Mouse (Mus musculus) stomach, embryonic 16.5 days (tissue): ENCODE data around the gene Gm11172. TPM values are rescaled to one million over a fixed set of nuclear protein-coding genes. Genes with fewer than 3 reads are reported as not detected.

Experiments
- ATAC-seq: fragments of 200-750 bp; cut with Nextera tagmentation; 2 replicates; pipeline ENCODE4 v1.8.0; 2017; ENCODE audit warnings: moderate number of reproducible peaks, moderate TSS enrichment; ENCODE audit not compliant: insufficient read depth, low FRiP score
- H3K27ac ChIP-seq: fragments of 300-500 bp; sonication (generic); 2 replicates; pipeline ENCODE4 v1.5.1; 2014; ENCODE audit warnings: low read length
- H3K27me3 ChIP-seq: fragments of 300-500 bp; sonication (generic); 2 replicates; pipeline ENCODE4 v1.6.1; 2014; ENCODE audit warnings: low read length, control low read depth, mixed read lengths; ENCODE audit not compliant: control insufficient read depth, insufficient read depth
- H3K36me3 ChIP-seq: fragments of 300-500 bp; sonication (generic); 2 replicates; pipeline ENCODE4 v1.6.1; 2014; ENCODE audit warnings: low read length; ENCODE audit not compliant: control insufficient read depth, insufficient read depth
- H3K4me1 ChIP-seq: fragments of 300-500 bp; sonication (generic); 2 replicates; pipeline ENCODE4 v1.6.1; 2014; ENCODE audit warnings: low read length, control low read depth, mixed read lengths; ENCODE audit not compliant: control insufficient read depth, insufficient read depth
- H3K4me2 ChIP-seq: fragments of 300-500 bp; sonication (generic); 2 replicates; pipeline ENCODE4 v1.6.1; 2014; ENCODE audit warnings: low read depth, low read length, mixed read lengths
- H3K4me3 ChIP-seq: fragments of 300-500 bp; sonication (generic); replicated peaks from 2 replicates; pipeline ENCODE4 v1.5.1; 2014; ENCODE audit warnings: mild to moderate bottlenecking, low read length
- H3K9ac ChIP-seq: fragments of 300-500 bp; sonication (generic); 2 replicates; pipeline ENCODE4 v1.6.1; 2014; ENCODE audit warnings: low read length
- H3K9me3 ChIP-seq: fragments of 300-500 bp; sonication (generic); replicated peaks from 2 replicates; pipeline ENCODE4 v1.6.1; 2016; ENCODE audit warnings: low read length, control low read depth; ENCODE audit not compliant: control insufficient read depth
- WGBS: fragments of 180-500 bp; shearing (Covaris S2); extraction: QIAGEN DNeasy Blood & Tissue Kit; methylation state at CpG from one replicate; pipeline ENCODE4 v1.1.7; 2014; 5-methylcytosine and 5-hydroxymethylcytosine counted together
- polyA plus RNA-seq: library from polyadenylated mRNA; unstranded; fragments of >200 nt; fragmentation: Nextera tagmentation; extraction: Ambion mirVana; gene quantifications from 2 replicates; pipeline ENCODE4 v1.2.1, GENCODE M21; 2015

Gm11172 gene
- polyA plus RNA-seq, 1 experiment from 2014 or later: not detected

DNA sequence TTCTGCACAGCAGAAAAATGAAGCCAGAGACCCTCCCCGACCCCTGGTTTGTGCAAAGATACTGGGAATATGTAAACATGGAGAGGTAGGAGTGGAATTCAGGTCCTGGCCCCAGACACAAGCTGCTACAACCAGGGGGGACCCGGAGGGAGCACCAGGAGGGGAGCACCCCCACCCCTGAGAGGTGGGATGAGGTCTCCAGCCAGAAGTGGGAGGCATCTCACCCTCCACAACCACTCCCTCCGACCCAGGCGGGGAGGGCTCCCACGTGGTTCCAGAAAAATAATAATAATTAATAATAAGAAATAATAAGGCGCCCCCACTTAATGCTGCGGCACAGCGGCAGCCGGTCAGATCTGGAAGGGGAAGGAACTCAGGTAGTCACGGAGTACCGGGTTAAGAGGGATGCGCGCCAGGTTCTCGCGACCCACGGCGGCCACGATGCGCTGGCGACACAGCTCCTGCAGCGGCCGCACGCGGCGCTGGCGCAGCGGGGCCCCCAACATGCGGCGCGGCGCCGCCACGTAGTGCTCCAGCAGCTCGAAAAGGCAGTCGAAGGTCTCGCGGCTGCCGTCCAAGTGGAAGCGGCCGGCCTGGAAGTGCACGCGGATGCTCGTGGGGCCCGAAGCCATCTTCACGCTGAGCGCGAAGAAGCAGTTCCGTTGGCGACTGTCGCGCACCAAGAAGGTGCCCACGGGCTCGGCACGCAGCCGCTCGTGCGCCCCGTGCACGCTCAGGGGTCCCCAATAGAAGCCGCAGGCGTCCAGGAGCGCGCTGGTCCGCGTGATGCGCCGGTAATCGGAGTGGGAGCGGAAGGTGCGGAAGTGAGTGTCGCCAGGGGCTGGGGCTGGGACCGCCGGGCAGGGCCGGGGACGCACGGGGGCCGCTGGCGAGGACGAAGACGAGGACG, 28.6 kb upstream of the Gm11172 start:
- ATAC-seq: no peak; the same call in 1 of the 2 replicates
- Histone ChIP-seq H3K27me3 (no peaks in the 10 kb centered on the region), H3K4me3 (peak overlapping the region; percentile 79), H3K9ac (peak overlapping the region; percentile 91), H3K27ac (peak overlapping the region; percentile 99), H3K4me1 (peaks cover 39% of the 10 kb centered on the region), H3K9me3 (no peaks in the 10 kb centered on the region), H3K4me2 (peak overlapping the region; percentile 91), H3K36me3 (no peaks in the 10 kb centered on the region)
- WGBS: 2% methylated on average over 78 of the region's 81 CpGs

DNA sequence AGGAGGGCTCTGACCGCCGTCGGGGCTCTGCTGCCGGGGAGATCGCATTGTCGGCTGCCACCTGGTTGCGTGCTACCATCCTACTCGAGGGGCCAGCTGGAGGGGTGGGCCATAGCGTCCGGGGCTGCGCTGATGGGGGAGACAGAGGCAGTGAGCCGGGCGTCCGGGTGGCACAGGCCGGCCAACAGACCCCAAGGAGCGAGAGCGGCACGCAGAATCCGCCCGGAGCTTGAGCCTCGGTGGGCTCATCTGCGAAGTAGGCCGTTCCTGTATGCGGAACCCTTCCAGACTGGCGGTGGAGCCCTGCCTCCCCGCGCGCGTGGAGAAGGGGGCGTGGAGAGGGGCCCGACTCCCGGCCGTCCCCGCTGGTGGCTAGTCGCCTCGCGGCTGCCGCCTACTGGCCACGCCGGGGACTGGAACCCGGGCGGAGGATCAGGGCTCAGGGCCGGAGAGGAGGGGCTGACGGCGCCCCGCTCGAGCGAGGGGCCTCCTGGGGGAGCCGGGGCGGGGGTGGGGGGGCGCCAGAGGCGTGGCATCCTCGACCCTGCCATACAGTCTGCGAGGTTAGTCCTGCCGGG, 27.8 kb upstream of the Gm11172 start:
- peak overlapping the region; percentile 91 for H3K9ac ChIP-seq
- peaks cover 39% of the 10 kb centered on the region for H3K4me1 ChIP-seq
- no peaks in the 10 kb centered on the region for H3K9me3 ChIP-seq
- WGBS: under 1% methylated on average over 50 of the region's 55 CpGs
- ATAC-seq: peak; percentile 89
- no peaks in the 10 kb centered on the region for H3K27me3 ChIP-seq
- H3K4me2 ChIP-seq: peak overlapping the region; percentile 91
- no peaks in the 10 kb centered on the region for H3K36me3 ChIP-seq
- peak overlapping the region; percentile 79 for H3K4me3 ChIP-seq
- H3K27ac ChIP-seq: peak overlapping the region; percentile 99

DNA sequence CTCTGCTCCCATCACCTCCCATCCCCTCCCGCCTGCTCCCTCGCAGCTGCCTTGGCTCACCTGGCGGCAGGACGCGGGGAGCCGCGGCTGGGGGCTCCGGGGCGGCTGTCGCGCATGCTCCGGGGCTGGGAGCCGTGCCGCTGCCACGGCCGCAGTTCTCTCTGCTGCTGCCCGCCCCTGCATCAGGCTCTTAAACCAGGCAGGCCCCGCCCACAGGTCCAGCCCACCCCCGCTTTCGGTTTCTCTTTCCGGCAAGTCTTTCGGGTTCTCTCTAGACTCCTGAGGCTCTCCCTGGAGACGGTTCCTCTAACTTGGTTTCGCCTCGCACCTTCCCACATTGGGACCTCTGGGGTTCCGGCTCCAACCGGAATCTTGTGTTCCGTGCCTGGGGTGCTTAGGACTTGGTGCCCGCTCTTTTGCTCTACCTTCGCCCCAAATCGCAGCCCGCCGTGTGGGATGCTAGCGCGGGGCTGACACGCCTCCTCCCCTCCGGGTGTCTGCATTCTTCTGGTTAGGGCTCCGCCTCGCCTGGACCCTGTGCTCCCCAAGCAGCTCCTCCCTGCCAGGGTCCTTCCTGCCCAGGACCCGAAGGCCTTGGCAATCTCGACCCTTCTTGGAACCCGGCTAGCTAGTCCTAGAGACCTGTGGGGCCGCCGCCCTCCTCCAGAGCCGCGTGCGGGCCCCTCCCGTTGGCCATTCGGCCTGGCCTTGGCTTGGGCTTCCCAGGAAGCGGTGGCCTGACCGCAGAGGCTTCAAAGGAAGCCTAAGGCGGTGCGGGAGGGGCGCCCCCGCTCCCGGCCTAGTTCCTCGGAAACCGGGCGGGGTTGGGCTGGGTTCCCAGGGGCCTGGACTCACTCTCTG, 27.1 kb upstream of the Gm11172 start, which contains the start of gene Socs1:
TSS of gene Socs1 (minus strand) at position 166 of the 861 bp plus-strand sequence.
- no peaks in the 10 kb centered on the region for H3K27me3 ChIP-seq
- peak within 1 kb of the TSS; percentile 79 for H3K4me3 ChIP-seq
- peaks cover 39% of the 10 kb centered on the region for H3K4me1 ChIP-seq
- no peaks in the 10 kb centered on the region for H3K9me3 ChIP-seq
- H3K9ac ChIP-seq: peak within 1 kb of the TSS; percentile 91
- peak within 1 kb of the TSS; percentile 91 for H3K4me2 ChIP-seq
- peak; percentile 85 for ATAC-seq
- H3K36me3 ChIP-seq: no peaks in the 10 kb centered on the region
- under 1% methylated on average over 59 of the region's 59 CpGs for WGBS
- H3K27ac ChIP-seq: peak within 1 kb of the TSS; percentile 99

DNA sequence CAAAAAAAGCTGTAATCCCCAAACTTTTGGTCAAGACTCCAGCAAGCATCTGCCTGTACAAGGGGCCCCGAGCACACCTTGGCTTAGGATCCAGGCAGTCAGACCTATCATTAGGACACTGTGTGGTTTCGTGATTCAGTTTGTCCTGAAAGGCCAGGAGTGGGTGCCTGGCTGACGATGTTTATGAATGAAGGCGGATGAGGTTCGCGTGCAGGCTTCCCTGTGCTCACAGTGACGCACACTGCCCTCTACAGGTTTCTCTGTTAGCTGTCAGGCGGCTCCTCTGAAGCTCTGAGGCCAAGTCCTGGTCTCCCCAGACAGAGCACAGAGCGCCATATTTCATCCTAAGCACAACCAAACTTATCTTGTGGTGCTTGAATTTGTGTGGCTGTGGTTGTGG, 26.4 kb upstream of the Gm11172 start:
- H3K27ac ChIP-seq: peak overlapping the region; percentile 99
- 1% methylated on average over 9 of the region's 9 CpGs for WGBS
- H3K36me3 ChIP-seq: no peaks in the 10 kb centered on the region
- peak overlapping the region; percentile 79 for H3K4me3 ChIP-seq
- no peaks in the 10 kb centered on the region for H3K27me3 ChIP-seq
- peak overlapping the region; percentile 91 for H3K9ac ChIP-seq
- H3K9me3 ChIP-seq: no peaks in the 10 kb centered on the region
- H3K4me1 ChIP-seq: peaks cover 39% of the 10 kb centered on the region
- peak overlapping the region; percentile 91 for H3K4me2 ChIP-seq
- ATAC-seq: peak; percentile 28

DNA sequence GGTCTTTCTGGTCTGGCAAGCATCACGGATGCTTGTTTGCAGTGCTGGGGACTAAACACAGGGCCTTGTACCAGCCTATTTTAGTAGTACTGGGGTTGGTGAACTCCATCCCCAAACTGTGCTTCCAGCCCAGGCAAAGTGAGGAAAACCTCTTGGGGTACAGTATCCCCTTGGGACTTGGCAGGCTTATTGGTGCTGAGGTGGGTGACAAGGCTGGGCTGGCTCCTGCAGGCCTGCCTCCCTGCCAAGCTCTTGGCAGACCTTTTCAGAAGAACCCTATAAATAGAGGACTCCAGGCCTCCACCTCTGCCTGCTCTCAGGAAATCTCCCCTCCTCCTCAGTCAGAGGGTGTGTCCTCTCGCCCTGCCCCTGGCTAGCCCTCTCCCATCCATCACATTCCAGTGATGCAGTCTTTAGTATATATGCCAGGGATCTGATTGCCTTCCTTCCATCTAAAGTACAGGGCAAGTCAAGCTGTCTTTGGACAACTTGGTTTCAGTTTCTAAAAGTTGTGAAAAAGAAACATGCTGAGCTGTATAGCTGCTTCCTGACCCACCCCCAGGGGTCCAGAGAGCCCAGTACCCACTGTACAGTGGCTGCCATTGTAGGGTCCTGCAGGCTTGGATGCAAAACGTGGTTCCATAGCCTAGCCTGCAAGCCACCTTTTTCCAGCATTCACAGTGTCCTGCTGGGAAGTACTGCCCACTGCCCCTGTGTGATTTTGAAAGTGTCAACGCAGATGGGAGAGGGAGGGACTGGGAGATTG, 25.8 kb upstream of the Gm11172 start:
- Histone ChIP-seq H3K4me2 (peak overlapping the region; percentile 91; the same call in 1 of the 2 replicates), H3K4me3 (no peak overlapping the region), H3K36me3 (no peaks in the 10 kb centered on the region), H3K27ac (peak overlapping the region; percentile 99), H3K27me3 (no peaks in the 10 kb centered on the region), H3K9ac (peak overlapping the region; percentile 91; the same call in 1 of the 2 replicates), H3K9me3 (no peaks in the 10 kb centered on the region), H3K4me1 (peaks cover 32% of the 10 kb centered on the region)
- ATAC-seq: no peak
- WGBS: 52% methylated on average over 4 of the region's 4 CpGs

DNA sequence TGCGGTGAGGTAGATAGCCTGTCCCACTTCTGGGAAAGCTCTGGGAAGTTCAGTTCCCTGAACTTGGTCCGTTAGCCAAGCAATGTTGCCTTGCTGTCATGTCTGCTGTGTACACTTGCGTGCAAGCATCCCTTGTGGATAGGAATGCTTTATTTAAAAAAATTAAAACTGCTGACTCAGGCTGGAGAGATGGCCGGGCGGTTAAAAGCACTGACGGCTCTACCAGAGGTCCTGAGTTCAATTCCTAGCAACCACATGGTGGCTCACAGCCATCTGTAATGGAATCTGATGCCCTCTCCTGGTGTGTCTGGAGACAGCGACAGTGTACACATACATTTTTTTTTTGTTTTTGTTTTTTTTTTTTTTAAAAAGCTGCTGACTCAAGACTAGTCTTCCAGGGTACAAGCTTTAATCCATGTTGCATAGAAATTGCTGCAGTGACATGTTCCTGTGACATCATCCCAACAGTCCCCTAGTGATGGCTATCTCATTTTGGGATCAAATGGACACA, 25.1 kb upstream of the Gm11172 start:
- Histone ChIP-seq H3K4me1 (peaks cover 25% of the 10 kb centered on the region), H3K27ac (peak overlapping the region; percentile 99), H3K4me2 (no peak overlapping the region), H3K36me3 (no peaks in the 10 kb centered on the region), H3K9me3 (no peaks in the 10 kb centered on the region), H3K9ac (no peak overlapping the region), H3K4me3 (no peak overlapping the region), H3K27me3 (no peaks in the 10 kb centered on the region)
- 73% methylated on average over 7 of the region's 7 CpGs for WGBS
- ATAC-seq: no peak

DNA sequence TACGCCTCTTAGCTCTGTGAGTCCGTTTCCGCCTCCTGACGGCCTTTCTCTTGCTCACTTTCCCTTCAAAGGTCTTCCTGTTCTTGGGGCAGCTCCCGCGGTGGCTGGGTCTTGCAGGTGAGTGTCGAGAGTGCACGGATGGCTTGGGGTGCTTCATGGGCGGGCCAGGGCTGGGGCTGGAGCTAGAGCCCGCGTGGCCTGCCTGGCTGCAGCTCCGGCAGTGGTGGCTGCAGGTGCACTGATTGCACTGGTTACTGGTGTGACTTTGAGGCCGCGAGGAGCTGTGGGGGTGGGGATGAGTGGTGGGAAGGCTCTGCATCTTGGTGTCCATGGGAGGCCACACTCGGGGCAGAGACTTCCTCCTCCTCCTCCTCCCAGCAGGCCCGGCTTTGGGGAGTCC, 24.4 kb upstream of the Gm11172 start, which contains the start of gene Tnp2:
TSS of gene Tnp2 (minus strand) at position 390 of the 400 bp plus-strand sequence.
- Histone ChIP-seq H3K36me3 (no peaks in the 10 kb centered on the region), H3K4me2 (no peak within 1 kb of the TSS), H3K4me3 (no peak within 1 kb of the TSS), H3K27ac (no peak within 1 kb of the TSS), H3K27me3 (no peaks in the 10 kb centered on the region), H3K4me1 (peaks cover 19% of the 10 kb centered on the region), H3K9me3 (no peaks in the 10 kb centered on the region), H3K9ac (no peak within 1 kb of the TSS)
- ATAC-seq: no peak
- 55% methylated on average over 16 of the region's 16 CpGs for WGBS

DNA sequence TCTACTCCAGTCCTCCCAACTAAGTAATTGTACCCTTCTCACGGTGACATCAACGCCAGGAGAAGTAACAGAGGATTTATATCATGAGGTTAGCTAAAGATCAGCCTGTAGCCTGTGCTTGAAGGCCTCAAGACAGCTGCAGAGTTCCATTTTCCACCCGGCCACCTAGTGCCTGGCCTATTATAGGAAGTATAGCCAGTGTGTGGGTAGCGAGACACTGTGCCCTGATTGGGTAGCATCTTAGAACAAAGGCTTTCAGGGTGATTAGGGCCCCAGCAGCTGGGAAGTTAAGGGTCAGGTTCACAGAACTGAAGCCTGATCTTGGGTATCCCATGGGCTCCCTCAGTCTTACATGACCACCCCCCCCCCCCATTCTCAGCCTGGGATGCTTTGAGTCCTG, 23.8 kb upstream of the Gm11172 start:
- ATAC-seq: no peak
- Histone ChIP-seq H3K36me3 (no peaks in the 10 kb centered on the region), H3K4me3 (no peak overlapping the region), H3K27ac (no peak overlapping the region), H3K4me2 (no peak overlapping the region), H3K4me1 (peaks cover 13% of the 10 kb centered on the region), H3K27me3 (no peaks in the 10 kb centered on the region), H3K9ac (no peak overlapping the region), H3K9me3 (no peaks in the 10 kb centered on the region)
- WGBS: 78% methylated on average over 4 of the region's 4 CpGs
